ENCODE assay signal across 21 mouse cellular contexts in genomic region chr10:62848783-62849182, GRCm38 (mm10). TPM values are rescaled to one million over a fixed set of nuclear protein-coding genes. Genes with fewer than 3 reads are reported as not detected.
DNase-seq lines count a peak whose midpoint lies in the region; ATAC-seq and TF ChIP-seq lines count a peak whose summit lies in the region.
"Had no signal": no experiment of that assay in that cellular context is flagged by ENCODE, and none has a peak within 500 bp of the region (broad histone marks: within the 10 kb centered on the region; RNA-seq: fewer than 3 reads in every experiment).

No protein-coding gene starts in this region.

- H3K4me3 ChIP-seq in ES-Bruce4 (ENCODE audit: low read depth, low read length): no peak overlapping the region
- no peak overlapping the region for H3K4me3 ChIP-seq in kidney, embryonic 15.5 days (replicated peaks)
- H3K4me3 ChIP-seq: embryonic facial prominence, embryonic 10.5 days; embryonic facial prominence, embryonic 12.5 days; forebrain, embryonic 13.5 days; forebrain, embryonic 15.5 days had no signal

- DNase-seq in R1 (ENCODE audit: low read depth, low spot score): peak; percentile 74
- no peak for DNase-seq in gastrocnemius, postnatal 4 days (ENCODE audit: low spot score in 2 of 2)
- no peak for DNase-seq in gastrocnemius, postnatal 10 days
- DNase-seq: adrenal gland, adult 8-10 months; adrenal gland, postnatal 14 days; adrenal gland, postnatal 36 days; cerebellum, adult 11-12 months; cerebellum, adult 2 months; cerebellum, adult 9-10 months; cerebellum, postnatal 10 days; cerebellum, postnatal 25 days; forebrain, postnatal 0 days had no signal

- H3K4me2 ChIP-seq in kidney, embryonic 15.5 days: no peak overlapping the region
- H3K4me2 ChIP-seq: embryonic facial prominence, embryonic 12.5 days; forebrain, embryonic 13.5 days; forebrain, embryonic 15.5 days had no signal

- no peak for ATAC-seq in kidney, embryonic 15.5 days (replicated peaks; ENCODE audit: low FRiP score)
- ATAC-seq: activated CD4-positive, CD25-positive, alpha-beta regulatory T cell, adult 4 months; forebrain, embryonic 13.5 days; forebrain, embryonic 15.5 days; forebrain, postnatal 0 days; Patski had no signal

- WGBS in kidney, embryonic 15.5 days: 87% methylated on average over 2 of the region's 2 CpGs

- TF ChIP-seq CTCF in ES-Bruce4 (IDR thresholded peaks at IDR 0.05; ENCODE audit: low read depth, low read length): no peak

- peak overlapping the region; percentile 10; the same call in 1 of the 2 replicates for H3K27ac ChIP-seq in ES-Bruce4 (ENCODE audit: insufficient read depth, low read length)
- H3K27ac ChIP-seq in kidney, embryonic 15.5 days: no peak overlapping the region
- H3K27ac ChIP-seq: embryonic facial prominence, embryonic 10.5 days; embryonic facial prominence, embryonic 12.5 days; forebrain, embryonic 13.5 days; forebrain, embryonic 15.5 days had no signal

- no peaks in the 10 kb centered on the region for H3K9me3 ChIP-seq in ES-Bruce4 (replicated peaks; ENCODE audit: control insufficient read depth, insufficient read depth, low read length, poor library complexity, severe bottlenecking)
- H3K9me3 ChIP-seq in kidney, embryonic 15.5 days (replicated peaks): no peaks in the 10 kb centered on the region
- H3K9me3 ChIP-seq: embryonic facial prominence, embryonic 10.5 days; embryonic facial prominence, embryonic 12.5 days; forebrain, embryonic 13.5 days; forebrain, embryonic 15.5 days; G1E had no signal

- H3K36me3 ChIP-seq in ES-Bruce4 (ENCODE audit: control insufficient read depth, insufficient read depth, low read length, poor library complexity, severe bottlenecking): peaks cover 26% of the 10 kb centered on the region
- no peaks in the 10 kb centered on the region for H3K36me3 ChIP-seq in kidney, embryonic 15.5 days
- H3K36me3 ChIP-seq: embryonic facial prominence, embryonic 12.5 days; forebrain, embryonic 15.5 days; G1E had no signal

- no peaks in the 10 kb centered on the region for H3K27me3 ChIP-seq in ES-Bruce4 (ENCODE audit: control insufficient read depth, insufficient read depth, low read length, poor library complexity, severe bottlenecking)
- no peaks in the 10 kb centered on the region for H3K27me3 ChIP-seq in kidney, embryonic 15.5 days
- H3K27me3 ChIP-seq: embryonic facial prominence, embryonic 12.5 days; forebrain, embryonic 13.5 days; forebrain, embryonic 15.5 days; Patski had no signal

- no peak overlapping the region for H3K9ac ChIP-seq in ES-Bruce4 (ENCODE audit: low read depth, poor library complexity, severe bottlenecking)
- no peak overlapping the region for H3K9ac ChIP-seq in kidney, embryonic 15.5 days
- H3K9ac ChIP-seq: embryonic facial prominence, embryonic 12.5 days; forebrain, embryonic 13.5 days; forebrain, embryonic 15.5 days; forebrain, postnatal 0 days had no signal

- no peak for TF ChIP-seq POLR2A in ES-Bruce4 (IDR thresholded peaks at IDR 0.05; ENCODE audit: insufficient read depth, low read length)

- TF ChIP-seq EP300 in ES-Bruce4 (IDR thresholded peaks at IDR 0.05; ENCODE audit: insufficient read depth, low read depth, low read length): no peak

- peaks cover 9% of the 10 kb centered on the region for H3K4me1 ChIP-seq in ES-Bruce4 (ENCODE audit: control insufficient read depth, insufficient read depth, low read length)
- H3K4me1 ChIP-seq in kidney, embryonic 15.5 days: peaks cover 13% of the 10 kb centered on the region

RNA-seq across cellular contexts. Expression of gene Ccar1, which starts 56.7 kb away (rescaled TPM):
- 116 and 123 TPM in 2 replicates for polyA plus RNA-seq in ES-Bruce4 (2011; ENCODE audit: insufficient read depth, insufficient read length, low read depth, missing spikeins)
- 144 and 153 TPM in 2 replicates for polyA plus RNA-seq in kidney, embryonic 15.5 days (2015; fragmentation: Nextera tagmentation; extraction: Ambion mirVana)
- 10 to 100 TPM; 58.7 to 78.4 TPM for total RNA-seq in gastrocnemius, postnatal 4 days (2021)
- total RNA-seq in gastrocnemius, postnatal 10 days (2021): 10 to 100 TPM; 38.6 to 52.3 TPM
